Mouse (Mus musculus): ENCODE results near the gene Cyp2c69. TPM values are rescaled to one million over a fixed set of nuclear protein-coding genes. Genes with fewer than 3 reads are reported as not detected.
"Not testable (repeated sequence)": the region's sequence is repeated elsewhere in the genome, so short reads cannot be mapped to it uniquely, and the experiment has no call there.

The Cyp2c69 gene
- not detected in 2 replicates for polyA plus RNA-seq (2015; fragmentation: Nextera tagmentation; extraction: Ambion mirVana)

DNA sequence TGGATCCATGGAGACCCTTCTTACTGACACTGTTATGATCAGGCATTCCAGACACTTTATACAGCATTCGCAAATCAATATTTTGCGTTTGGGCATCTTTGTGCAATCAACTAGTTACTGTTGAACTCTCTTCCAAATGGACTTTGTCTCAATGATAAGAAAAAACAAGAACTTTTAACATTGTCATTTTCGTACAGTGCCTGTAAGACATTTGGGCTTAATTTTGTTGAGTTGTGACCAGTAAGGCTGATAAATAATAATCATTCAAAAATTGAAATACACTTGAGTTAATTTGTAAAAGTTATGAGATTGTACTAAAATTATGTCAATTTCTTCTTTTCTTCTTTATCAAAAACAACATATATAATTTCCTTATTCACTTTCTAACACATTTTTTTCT lies at the start of gene Cyp2c69:
TSS of gene Cyp2c69 (minus strand) at position 101 of the 400 bp plus-strand sequence.
- not testable (repeated sequence) for H3K27ac ChIP-seq; H3K4me2 ChIP-seq; H3K9ac ChIP-seq; H3K4me3 ChIP-seq (replicated peaks); ATAC-seq (replicated peaks; ENCODE audit: low FRiP score); H3K4me1 ChIP-seq; H3K9me3 ChIP-seq (replicated peaks); H3K27me3 ChIP-seq; H3K36me3 ChIP-seq
- 89% methylated on average over 3 of the region's 3 CpGs for WGBS

DNA sequence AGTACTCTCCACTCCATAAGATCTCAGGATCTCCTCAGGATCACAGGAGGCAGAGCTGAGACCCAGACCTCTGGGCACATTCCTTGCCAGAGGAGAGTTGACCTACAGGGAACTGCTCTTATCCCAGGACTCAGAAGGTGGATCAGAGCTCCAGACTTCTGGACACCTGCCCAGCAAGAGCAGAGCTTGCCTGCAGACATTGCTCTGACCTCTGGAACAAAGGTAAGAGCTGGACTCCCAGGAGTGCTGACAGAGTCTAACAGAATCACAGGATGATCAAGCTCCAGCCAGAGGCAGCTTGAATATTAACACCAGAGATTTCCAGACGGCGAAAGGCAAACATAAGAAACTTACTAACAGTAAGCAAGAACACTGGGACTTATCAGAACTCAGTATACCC lies 48.8 kb upstream of the Cyp2c69 start:
- no peak for ATAC-seq (replicated peaks; ENCODE audit: low FRiP score)
- Histone ChIP-seq H3K9ac (no peak overlapping the region), H3K27ac (no peak overlapping the region), H3K36me3 (no peaks in the 10 kb centered on the region), H3K9me3 (replicated peaks) (no peaks in the 10 kb centered on the region), H3K4me1 (no peaks in the 10 kb centered on the region), H3K4me3 (replicated peaks) (no peak overlapping the region), H3K4me2 (no peak overlapping the region), H3K27me3 (no peaks in the 10 kb centered on the region)
- 85% methylated on average over 2 of the region's 2 CpGs for WGBS

DNA sequence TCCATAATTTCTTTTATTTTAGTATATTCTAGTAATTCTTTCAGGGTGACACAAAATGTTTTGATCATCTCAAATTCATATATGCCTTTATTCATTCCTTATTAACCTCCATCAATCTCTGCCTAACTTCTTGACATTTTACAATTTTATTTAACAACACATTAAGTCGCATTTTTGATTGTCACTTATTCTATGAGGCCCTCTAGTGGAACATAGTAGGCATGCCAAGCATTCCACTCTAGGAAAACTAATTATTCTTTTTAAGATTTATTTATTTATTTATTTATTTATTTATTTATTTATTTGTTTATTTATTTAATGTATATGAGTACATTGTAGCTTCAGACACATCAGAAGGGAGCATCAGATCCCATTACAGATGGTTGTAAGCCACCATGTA lies 43.4 kb upstream of the Cyp2c69 start:
- Histone ChIP-seq H3K27me3 (no peaks in the 10 kb centered on the region), H3K27ac (no peak overlapping the region), H3K4me2 (no peak overlapping the region), H3K9ac (no peak overlapping the region), H3K4me1 (no peaks in the 10 kb centered on the region), H3K36me3 (no peaks in the 10 kb centered on the region), H3K4me3 (replicated peaks) (no peak overlapping the region), H3K9me3 (replicated peaks) (no peaks in the 10 kb centered on the region)
- 64% methylated on average over 1 of the region's 1 CpGs for WGBS
- ATAC-seq (replicated peaks; ENCODE audit: low FRiP score): no peak

DNA sequence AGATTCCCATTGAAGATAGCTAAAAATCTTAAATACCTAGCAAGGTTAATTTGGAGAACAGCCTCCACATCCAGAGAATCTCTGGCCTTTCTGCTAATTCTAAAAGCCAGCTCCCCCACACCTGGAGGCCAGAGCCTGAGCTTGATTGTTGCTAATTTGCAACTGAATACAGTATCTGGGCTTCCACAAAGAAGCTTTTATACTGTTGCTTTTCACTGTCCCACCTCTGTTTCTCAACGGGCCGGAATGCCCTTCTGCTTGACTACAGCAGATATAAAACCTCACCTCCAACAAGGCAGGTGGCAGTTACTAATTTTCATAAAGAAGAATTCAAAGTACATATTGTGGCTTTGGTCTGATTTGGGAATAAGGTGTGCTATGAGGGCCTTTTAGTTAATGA lies 15.1 kb upstream of the Cyp2c69 start:
- WGBS: 84% methylated on average over 2 of the region's 2 CpGs
- Histone ChIP-seq H3K36me3 (no peaks in the 10 kb centered on the region), H3K9ac (no peak overlapping the region), H3K4me3 (replicated peaks) (no peak overlapping the region), H3K27ac (no peak overlapping the region), H3K4me2 (no peak overlapping the region), H3K9me3 (replicated peaks) (no peaks in the 10 kb centered on the region), H3K4me1 (no peaks in the 10 kb centered on the region), H3K27me3 (no peaks in the 10 kb centered on the region)
- no peak for ATAC-seq (replicated peaks; ENCODE audit: low FRiP score)

DNA sequence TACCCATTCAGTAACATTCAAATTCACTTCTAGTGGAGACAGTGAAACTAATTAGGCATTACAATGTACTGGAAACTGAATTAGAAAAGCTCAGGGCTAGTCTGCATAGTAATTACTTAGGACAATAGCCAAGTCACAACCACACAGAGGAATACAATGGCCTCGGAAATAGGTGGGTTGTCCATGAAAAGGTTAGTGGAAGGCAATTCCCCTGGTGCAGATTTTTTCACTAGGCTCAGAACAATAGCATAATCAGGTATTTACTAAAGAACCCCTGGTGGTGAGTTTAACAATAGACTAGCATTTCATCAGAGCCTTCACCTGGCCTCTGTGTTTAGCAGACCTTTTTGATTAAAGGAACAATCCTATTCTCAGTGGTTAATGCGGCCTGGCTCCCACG lies 3.5 kb upstream of the Cyp2c69 start:
- not testable (repeated sequence) for H3K27me3 ChIP-seq; ATAC-seq (replicated peaks; ENCODE audit: low FRiP score); H3K4me3 ChIP-seq (replicated peaks); H3K4me2 ChIP-seq; H3K27ac ChIP-seq; H3K9me3 ChIP-seq (replicated peaks); H3K36me3 ChIP-seq; H3K4me1 ChIP-seq; H3K9ac ChIP-seq
- 90% methylated on average over 3 of the region's 3 CpGs for WGBS

DNA sequence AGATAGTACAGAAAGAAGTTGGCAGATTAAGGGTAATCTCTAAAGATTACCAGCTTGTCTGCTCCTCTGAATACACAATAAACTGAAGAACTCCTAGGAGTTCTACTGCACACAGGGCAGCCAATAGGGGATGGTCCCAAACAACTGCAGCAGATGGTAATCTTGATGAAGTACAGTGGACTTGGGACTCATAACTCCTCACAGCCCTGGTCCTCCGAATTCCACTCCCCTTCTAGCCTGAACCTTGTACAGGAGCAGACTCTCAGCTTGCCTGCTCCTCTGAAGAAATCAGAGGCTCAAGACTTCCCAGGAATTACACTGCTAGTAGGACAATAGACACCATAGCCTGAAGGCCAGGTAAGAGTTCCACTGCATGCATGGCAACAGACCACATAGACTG lies 20.5 kb downstream of the Cyp2c69 start:
- ATAC-seq (replicated peaks; ENCODE audit: low FRiP score): no peak
- H3K27ac ChIP-seq: no peak overlapping the region
- no peak overlapping the region for H3K4me2 ChIP-seq
- H3K4me1 ChIP-seq: no peaks in the 10 kb centered on the region
- no peaks in the 10 kb centered on the region for H3K36me3 ChIP-seq
- WGBS: 79% methylated on average over 1 of the region's 1 CpGs
- no peak overlapping the region for H3K9ac ChIP-seq
- H3K4me3 ChIP-seq (replicated peaks): no peak overlapping the region
- no peaks in the 10 kb centered on the region for H3K27me3 ChIP-seq
- no peaks in the 10 kb centered on the region for H3K9me3 ChIP-seq (replicated peaks)

DNA sequence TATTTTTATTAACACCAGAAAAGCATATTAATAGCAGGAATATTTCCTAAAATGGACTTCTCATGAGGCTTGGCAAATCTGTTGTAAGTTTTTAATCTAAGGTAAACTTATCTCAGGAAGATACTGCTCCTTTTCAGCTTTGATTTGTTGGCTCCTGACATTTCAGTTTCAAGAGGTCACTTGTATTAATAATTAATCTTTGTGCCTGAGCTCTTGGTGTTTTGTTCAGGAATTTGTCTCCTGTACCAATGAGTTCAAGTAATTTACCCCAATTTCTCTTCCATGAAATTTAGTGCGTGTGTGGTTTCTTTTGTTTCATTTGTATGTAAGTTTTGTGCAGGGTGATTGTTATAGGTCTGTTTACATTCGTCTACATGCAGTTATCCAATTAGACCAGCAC lies 65.7 kb downstream of the Cyp2c69 start:
- H3K27ac ChIP-seq; H3K4me1 ChIP-seq; H3K4me3 ChIP-seq (replicated peaks); H3K4me2 ChIP-seq; H3K9me3 ChIP-seq (replicated peaks); H3K27me3 ChIP-seq; ATAC-seq (replicated peaks; ENCODE audit: low FRiP score); H3K36me3 ChIP-seq; H3K9ac ChIP-seq: not testable (repeated sequence)
- 75% methylated on average over 2 of the region's 2 CpGs for WGBS

DNA sequence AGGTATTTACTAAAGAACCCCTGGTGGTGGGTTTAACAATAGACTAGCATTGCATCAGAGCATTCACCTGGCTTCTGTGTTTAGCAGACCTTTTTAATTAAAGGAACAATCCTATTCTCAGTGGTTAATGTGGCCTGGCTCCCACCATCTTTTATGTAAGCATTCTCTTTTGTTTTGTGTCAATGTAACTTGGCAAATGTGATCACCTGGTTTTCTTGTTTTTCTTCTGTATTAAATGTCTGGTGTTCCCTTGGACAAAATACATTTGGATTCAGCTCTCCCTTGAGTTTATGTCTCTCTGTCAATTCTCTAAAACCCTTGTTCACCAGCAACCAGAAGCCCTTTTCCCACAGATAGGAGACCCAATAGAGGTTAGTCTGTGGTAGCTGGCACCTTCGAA lies 70.2 kb downstream of the Cyp2c69 start:
- H3K9ac ChIP-seq; H3K27me3 ChIP-seq; H3K36me3 ChIP-seq; H3K4me3 ChIP-seq (replicated peaks); ATAC-seq (replicated peaks; ENCODE audit: low FRiP score); H3K27ac ChIP-seq; H3K9me3 ChIP-seq (replicated peaks); H3K4me2 ChIP-seq; H3K4me1 ChIP-seq: not testable (repeated sequence)
- 84% methylated on average over 1 of the region's 1 CpGs for WGBS

DNA sequence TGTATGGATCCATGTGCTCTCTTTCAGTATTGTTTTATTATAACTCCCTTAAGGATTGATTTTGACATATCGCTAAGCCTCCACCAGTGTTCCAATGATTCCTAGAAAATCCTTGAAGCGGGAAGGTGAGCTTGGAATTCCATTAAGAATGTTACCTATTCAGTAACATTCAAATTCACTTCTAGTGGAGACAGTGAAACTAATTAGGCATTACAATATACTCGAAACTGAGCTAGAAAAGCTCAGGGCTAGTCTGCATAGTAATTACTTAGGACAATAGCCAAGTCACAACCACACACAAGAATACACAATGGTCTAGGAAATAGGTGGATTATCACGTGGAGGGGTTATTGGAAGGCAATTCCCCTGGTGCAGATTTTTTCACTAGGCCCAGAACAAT lies 70.6 kb downstream of the Cyp2c69 start:
- 74% methylated on average over 4 of the region's 4 CpGs for WGBS
- not testable (repeated sequence) for H3K4me2 ChIP-seq; H3K9me3 ChIP-seq (replicated peaks); H3K4me3 ChIP-seq (replicated peaks); H3K27me3 ChIP-seq; H3K27ac ChIP-seq; ATAC-seq (replicated peaks; ENCODE audit: low FRiP score); H3K4me1 ChIP-seq; H3K36me3 ChIP-seq; H3K9ac ChIP-seq

DNA sequence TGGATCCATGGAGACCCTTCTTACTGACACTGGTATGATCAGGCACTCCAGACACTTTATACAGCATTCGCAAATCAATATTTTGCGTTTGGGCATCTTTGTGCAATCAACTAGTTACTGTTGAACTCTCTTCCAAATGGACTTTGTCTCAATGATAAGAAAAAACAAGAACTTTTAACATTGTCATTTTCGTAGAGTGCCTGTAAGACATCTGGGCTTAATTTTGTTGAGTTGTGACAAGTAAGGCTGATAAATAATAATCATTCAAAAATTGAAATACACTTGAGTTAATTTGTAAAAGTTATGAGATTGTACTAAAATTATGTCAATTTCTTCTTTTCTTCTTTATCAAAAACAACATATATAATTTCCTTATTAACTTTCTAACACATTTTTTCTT lies 73.9 kb downstream of the Cyp2c69 start, which contains the start of gene Cyp2c40:
TSS of gene Cyp2c40 (minus strand) at position 101 of the 400 bp plus-strand sequence.
- ATAC-seq (replicated peaks; ENCODE audit: low FRiP score); H3K4me2 ChIP-seq; H3K4me3 ChIP-seq (replicated peaks); H3K9ac ChIP-seq; H3K9me3 ChIP-seq (replicated peaks); H3K36me3 ChIP-seq; H3K27ac ChIP-seq; H3K4me1 ChIP-seq; H3K27me3 ChIP-seq: not testable (repeated sequence)
- 83% methylated on average over 3 of the region's 3 CpGs for WGBS

Other genes starting within 250 kb of the Cyp2c69 start
- not detected in 2 replicates for gene Cyp2c67, start 237.7 kb downstream of the Cyp2c69 start, polyA plus RNA-seq (2015; fragmentation: Nextera tagmentation; extraction: Ambion mirVana)
- gene Cyp2c68, start 145.7 kb downstream of the Cyp2c69 start, polyA plus RNA-seq (2015; fragmentation: Nextera tagmentation; extraction: Ambion mirVana): 1.0 and 2.6 TPM in 2 replicates
- not detected in 2 replicates for gene Cyp2c40, start 74.0 kb downstream of the Cyp2c69 start, polyA plus RNA-seq (2015; fragmentation: Nextera tagmentation; extraction: Ambion mirVana)
- not detected in 2 replicates for gene Cyp2c37, start 105.6 kb upstream of the Cyp2c69 start, polyA plus RNA-seq (2015; fragmentation: Nextera tagmentation; extraction: Ambion mirVana)
- not detected in 2 replicates for gene Cyp2c54, start 187.0 kb upstream of the Cyp2c69 start, polyA plus RNA-seq (2015; fragmentation: Nextera tagmentation; extraction: Ambion mirVana)
- gene Cyp2c50, start 202.9 kb upstream of the Cyp2c69 start, polyA plus RNA-seq (2015; fragmentation: Nextera tagmentation; extraction: Ambion mirVana): not detected in 2 replicates

Measured in kidney, embryonic 15.5 days (tissue).